Mouse (Mus musculus): ENCODE data around the gene Lsm12. TPM values are rescaled to one million over a fixed set of nuclear protein-coding genes. Genes with fewer than 3 reads are reported as not detected.

Gene Lsm12
- total and polyA plus RNA-seq, 3 experiments = 66.9 to 185 (median 78.9) TPM

GRCm38 (mm10) chr11:102165971-102166722, 18.9 kb downstream of the Lsm12 start:
- Histone ChIP-seq H3K27ac (ENCODE audit: insufficient read depth, low read depth) (no peak overlapping the region), H3K27me3 (replicated peaks) (no peaks in the 10 kb centered on the region), H3K4me1 (ENCODE audit: control insufficient read depth in 1 of 2, insufficient read depth in 2 of 2) (peaks cover 4 to 8% of the 10 kb centered on the region in 2 experiments; a peak in 3 of 4 replicates), H3K36me3 (replicated peaks in 1 of 2; ENCODE audit: control insufficient read depth in 1 of 2, insufficient read depth in 1 of 2, low read length in 1 of 2) (peaks cover 84 to 96% of the 10 kb centered on the region in 2 experiments), H3K9ac (ENCODE audit: insufficient read depth, low read depth) (no peak overlapping the region), H3K4me3 (replicated peaks in 1 of 3; ENCODE audit: low read depth in 2 of 3, low read length in 2 of 3, poor library complexity in 1 of 3) (no peak overlapping the region), H3K79me2 (replicated peaks; ENCODE audit: control insufficient read depth, extremely low read depth, insufficient read depth, poor library complexity, severe bottlenecking) (peaks cover 47% of the 10 kb centered on the region), H3K9me3 (replicated peaks; ENCODE audit: low read length) (no peaks in the 10 kb centered on the region), H3K4me2 (ENCODE audit: insufficient read depth, low read depth, poor library complexity, severe bottlenecking) (no peak overlapping the region)
- DNase-seq (ENCODE audit: extremely low read depth) = no peak
- in situ Hi-C loops (cut with MboI; ENCODE audit: low pct_ligation_motif_present, low pct_unique_long_range_greater_than_20kb, low sequenced_read_pairs) (no loop called here), dilution Hi-C loops (cut with MboI; ENCODE audit: extremely low pct_ligation_motif_present, extremely low pct_unique_long_range_greater_than_20kb, low sequenced_read_pairs) (no loop called here)
- TF ChIP-seq MXI1 (IDR thresholded peaks at IDR 0.05; ENCODE audit: low read depth, low read length) (no peak), TBP (conservative IDR thresholded peaks at IDR 0.05; ENCODE audit: low read depth, low read length) (no peak), BHLHE40 (IDR thresholded peaks at IDR 0.05; ENCODE audit: low read depth, low read length) (no peak), USF1 (IDR thresholded peaks at IDR 0.05; ENCODE audit: low read depth, low read length) (no peak), UBTF (IDR thresholded peaks at IDR 0.05; ENCODE audit: low read depth, low read length) (no peak), ZMIZ1 (IDR thresholded peaks at IDR 0.05; ENCODE audit: low read depth, low read length) (no peak), JUN (IDR thresholded peaks at IDR 0.05; ENCODE audit: insufficient read depth, low read depth, low read length) (no peak), PAX5 (IDR thresholded peaks at IDR 0.05; ENCODE audit: low read length) (no peak), IRF4 (IDR thresholded peaks at IDR 0.05; ENCODE audit: low read depth, low read length) (no peak), TCF12 (IDR thresholded peaks at IDR 0.05; ENCODE audit: low read depth, low read length) (no peak), MEF2A (IDR thresholded peaks at IDR 0.05; ENCODE audit: borderline replicate concordance, low read depth, low read length) (no peak), GABPA (IDR thresholded peaks at IDR 0.05; ENCODE audit: insufficient replicate concordance, low read depth, low read length) (no peak), POLR2A (IDR thresholded peaks at IDR 0.05; ENCODE audit: low read depth, low read length) (no peak)

DNA sequence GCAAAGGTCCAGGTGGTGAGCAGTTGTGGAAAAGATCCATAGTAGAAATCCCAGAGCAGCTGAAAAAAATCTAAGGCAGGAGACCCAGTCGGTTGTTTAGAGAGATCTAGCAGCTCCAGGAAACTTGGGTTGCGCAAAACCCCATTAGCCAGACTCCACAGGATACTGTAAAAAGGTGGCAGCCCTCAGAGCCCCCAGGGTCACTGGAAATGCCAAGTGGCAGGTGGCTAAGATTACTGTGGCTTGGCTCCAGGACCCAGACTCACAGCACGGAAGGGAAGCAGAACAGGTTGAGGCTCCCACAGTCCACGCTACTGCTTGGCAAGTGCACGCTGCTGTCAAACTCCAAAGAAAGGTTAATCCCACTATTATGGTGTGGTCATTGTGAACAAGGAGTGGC, 25.3 kb downstream of the Lsm12 start:
- H3K36me3 ChIP-seq (replicated peaks in 1 of 2; ENCODE audit: control insufficient read depth in 1 of 2, insufficient read depth in 1 of 2, low read length in 1 of 2) = peaks cover 26 to 46% of the 10 kb centered on the region in 2 experiments
- H3K9me3 ChIP-seq (replicated peaks; ENCODE audit: low read length) = no peaks in the 10 kb centered on the region
- TF ChIP-seq CHD2 (IDR thresholded peaks at IDR 0.05; ENCODE audit: low read length) (0 out of 2 replicates have a peak, but pooled peaks have one; percentile 19), POLR2AphosphoS2 (IDR thresholded peaks at IDR 0.05; ENCODE audit: low read depth, low read length) (no peak)
- H3K4me2 ChIP-seq (ENCODE audit: insufficient read depth, low read depth, poor library complexity, severe bottlenecking) = no peak overlapping the region
- no peak overlapping the region for H3K4me3 ChIP-seq (replicated peaks in 1 of 3; ENCODE audit: low read depth in 2 of 3, low read length in 2 of 3, poor library complexity in 1 of 3)
- in situ Hi-C loops (cut with MboI; ENCODE audit: low pct_ligation_motif_present, low pct_unique_long_range_greater_than_20kb, low sequenced_read_pairs) (loop anchor here (5.0 kb wide), 1 partner anchor 63 kb away; no protein-coding TSS in a partner anchor), dilution Hi-C loops (cut with MboI; ENCODE audit: extremely low pct_ligation_motif_present, extremely low pct_unique_long_range_greater_than_20kb, low sequenced_read_pairs) (no loop called here)
- H3K27me3 ChIP-seq (replicated peaks) = no peaks in the 10 kb centered on the region
- no peak overlapping the region for H3K27ac ChIP-seq (ENCODE audit: insufficient read depth, low read depth)
- no peaks in the 10 kb centered on the region for H3K79me2 ChIP-seq (replicated peaks; ENCODE audit: control insufficient read depth, extremely low read depth, insufficient read depth, poor library complexity, severe bottlenecking)
- no peak for DNase-seq (ENCODE audit: extremely low read depth)
- H3K9ac ChIP-seq (ENCODE audit: insufficient read depth, low read depth) = no peak overlapping the region
- peaks cover 4 to 14% of the 10 kb centered on the region in 2 experiments for H3K4me1 ChIP-seq (ENCODE audit: control insufficient read depth in 1 of 2, insufficient read depth in 2 of 2)
